Mouse (Mus musculus): Measurements from ENCODE around the gene Gm14412.
"Not testable (repeated sequence)": the region's sequence is repeated elsewhere in the genome, so short reads cannot be mapped to it uniquely, and the experiment has no call there.

Gm14412 gene

GRCm38 (mm10) chr2:177324257-177324733 lies at the start of gene Gm14412:
Gene Gm14412, minus strand, starts transcription at chr2:177324307.
- not testable (repeated sequence) for DNase-seq (ENCODE audit: low spot score)

- DNase-seq (ENCODE audit: low spot score) = not testable (repeated sequence)
Observed at GRCm38 (mm10) chr2:177329661-177330292, 5.7 kb upstream of the Gm14412 start.

GRCm38 (mm10) chr2:177321361-177321760 lies 2.7 kb downstream of the Gm14412 start:
- not testable (repeated sequence) for DNase-seq (ENCODE audit: low spot score)

- not testable (repeated sequence) for DNase-seq (ENCODE audit: low spot score)
Observed at GRCm38 (mm10) chr2:177320786-177321320, 3.3 kb downstream of the Gm14412 start.

- DNase-seq (ENCODE audit: low spot score) = no peak
Observed at GRCm38 (mm10) chr2:177318996-177319395, 5.1 kb downstream of the Gm14412 start.

- not testable (repeated sequence) for DNase-seq (ENCODE audit: low spot score)
Observed at GRCm38 (mm10) chr2:177309627-177310026, 14.5 kb downstream of the Gm14412 start.

- not testable (repeated sequence) for DNase-seq (ENCODE audit: low spot score)
Observed at GRCm38 (mm10) chr2:177304980-177305379, 19.1 kb downstream of the Gm14412 start.

- not testable (repeated sequence) for DNase-seq (ENCODE audit: low spot score)
Observed at GRCm38 (mm10) chr2:177283701-177284100, 40.4 kb downstream of the Gm14412 start.

GRCm38 (mm10) chr2:177277754-177278153 lies 46.4 kb downstream of the Gm14412 start:
- DNase-seq (ENCODE audit: low spot score) = not testable (repeated sequence)

- DNase-seq (ENCODE audit: low spot score) = not testable (repeated sequence)
Observed at GRCm38 (mm10) chr2:177272237-177272636, 51.9 kb downstream of the Gm14412 start.

- not testable (repeated sequence) for DNase-seq (ENCODE audit: low spot score)
Observed at GRCm38 (mm10) chr2:177266936-177267335, 57.2 kb downstream of the Gm14412 start, which contains the start of gene Gm14409. Gene Gm14409, minus strand, starts transcription at chr2:177267036.

Data from testis, postnatal 10 days (tissue).